Mouse (Mus musculus): ENCODE measurements around the gene Grik5.

Grik5 gene

DNA sequence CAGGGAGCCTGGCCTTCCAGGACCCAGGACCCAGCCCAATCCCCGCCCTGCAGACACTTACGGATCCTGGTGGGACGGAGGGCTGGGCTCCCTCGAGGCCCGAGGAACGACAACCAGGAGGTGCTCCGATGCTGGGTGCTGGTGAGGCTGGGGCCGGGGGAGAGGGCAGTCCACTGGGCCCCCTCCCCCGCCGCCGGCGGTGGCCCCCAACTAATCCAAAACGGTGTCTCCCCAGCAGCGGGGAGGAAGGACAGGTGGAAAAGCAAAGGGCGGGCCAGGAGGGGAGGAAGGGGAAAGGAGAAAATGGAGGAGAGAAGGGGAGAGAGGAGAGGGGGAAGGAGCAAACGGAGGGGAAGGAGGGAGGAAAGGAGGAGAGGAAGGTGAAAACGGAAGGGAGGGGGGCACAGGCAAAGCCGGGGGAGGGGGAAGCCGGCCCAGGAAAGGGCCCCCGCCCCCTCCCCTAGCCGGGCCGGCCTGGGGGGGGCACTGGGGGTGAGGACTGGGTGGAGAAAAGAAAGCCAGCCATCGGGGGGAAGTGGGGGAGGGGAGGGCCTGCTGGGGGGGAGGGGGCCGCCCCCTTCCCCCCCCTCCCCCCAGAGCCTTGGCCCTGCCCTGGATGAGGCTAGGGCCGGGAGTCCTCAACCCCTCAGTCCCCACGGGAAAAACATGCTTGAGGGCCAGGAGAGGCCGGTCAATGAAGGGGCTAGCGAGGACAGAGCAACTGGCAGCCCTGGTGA is at the start of gene Grik5, which contains the start of gene Zfp574:
Gene Grik5 (minus strand): TSS at position 368 of the 737 bp plus-strand sequence.
Gene Zfp574 (plus strand): TSS at position 589 of the 737 bp plus-strand sequence.
- DNase-seq (ENCODE audit: low spot score), result no peak

DNA sequence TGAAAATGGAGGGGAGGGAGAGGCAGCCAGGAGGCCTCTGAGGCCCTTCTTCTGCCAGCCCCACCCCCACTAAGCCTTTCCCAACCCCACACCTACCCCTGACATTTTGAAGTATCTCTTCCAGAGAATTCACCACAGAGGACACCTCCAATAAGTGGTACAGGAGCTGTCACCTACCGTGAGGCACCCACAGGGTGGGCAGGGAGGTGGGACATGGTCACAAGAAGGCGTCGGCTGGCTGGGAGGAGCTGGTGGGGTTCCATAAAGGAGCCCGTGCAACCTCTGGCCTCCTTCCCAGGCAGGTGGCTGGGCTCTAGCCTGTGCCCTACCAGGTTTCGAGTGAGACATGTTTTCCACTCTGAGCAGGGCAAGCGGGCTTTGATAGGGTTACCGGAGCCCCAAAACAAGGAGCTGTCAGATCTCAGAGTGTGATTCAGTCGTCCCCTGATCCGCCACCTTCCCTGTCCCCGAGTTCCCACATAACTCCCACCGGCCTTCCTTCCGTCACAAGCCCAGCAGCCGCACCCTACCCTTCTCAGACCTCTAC is 49.2 kb upstream of the Grik5 start:
- no peak for DNase-seq (ENCODE audit: low spot score)

DNA sequence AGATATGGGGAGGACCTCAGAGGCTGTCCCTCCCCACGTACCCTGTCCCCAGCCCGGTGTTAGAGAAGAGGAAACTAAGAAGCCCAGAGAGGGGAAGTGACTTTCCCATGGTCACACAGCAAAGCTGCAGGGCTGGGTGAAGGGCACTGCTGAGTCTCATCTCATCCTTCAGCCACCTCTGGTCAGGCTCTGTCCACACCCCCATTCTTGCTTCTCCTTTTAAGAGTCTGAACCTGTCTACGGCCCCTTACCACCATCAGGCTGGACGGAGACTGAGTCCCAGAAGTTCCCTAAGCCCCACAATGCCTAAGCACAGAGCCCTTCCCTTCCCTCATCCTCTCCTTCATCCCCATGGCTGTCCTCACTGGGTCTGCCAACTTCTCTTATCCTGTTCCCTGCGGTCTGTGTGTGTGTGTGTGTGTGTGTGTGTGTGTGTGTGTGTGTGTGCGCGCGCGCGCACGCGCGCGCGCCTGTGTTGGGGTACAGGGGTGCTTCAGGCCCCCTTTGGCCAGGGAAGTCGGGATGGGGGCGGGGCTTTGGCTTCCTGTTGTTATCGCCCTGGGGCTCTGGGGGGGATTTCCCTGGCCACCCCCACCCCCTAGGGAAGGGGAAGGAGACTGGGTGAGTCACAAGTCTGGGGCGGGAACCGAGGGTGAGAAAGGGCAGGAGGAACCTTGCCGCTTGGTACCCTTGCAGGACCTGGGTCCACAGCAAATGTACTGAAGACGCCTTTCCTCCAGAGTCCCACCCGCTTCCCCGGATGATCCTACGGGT is 48.1 kb upstream of the Grik5 start:
- DNase-seq (ENCODE audit: low spot score), result no peak

DNA sequence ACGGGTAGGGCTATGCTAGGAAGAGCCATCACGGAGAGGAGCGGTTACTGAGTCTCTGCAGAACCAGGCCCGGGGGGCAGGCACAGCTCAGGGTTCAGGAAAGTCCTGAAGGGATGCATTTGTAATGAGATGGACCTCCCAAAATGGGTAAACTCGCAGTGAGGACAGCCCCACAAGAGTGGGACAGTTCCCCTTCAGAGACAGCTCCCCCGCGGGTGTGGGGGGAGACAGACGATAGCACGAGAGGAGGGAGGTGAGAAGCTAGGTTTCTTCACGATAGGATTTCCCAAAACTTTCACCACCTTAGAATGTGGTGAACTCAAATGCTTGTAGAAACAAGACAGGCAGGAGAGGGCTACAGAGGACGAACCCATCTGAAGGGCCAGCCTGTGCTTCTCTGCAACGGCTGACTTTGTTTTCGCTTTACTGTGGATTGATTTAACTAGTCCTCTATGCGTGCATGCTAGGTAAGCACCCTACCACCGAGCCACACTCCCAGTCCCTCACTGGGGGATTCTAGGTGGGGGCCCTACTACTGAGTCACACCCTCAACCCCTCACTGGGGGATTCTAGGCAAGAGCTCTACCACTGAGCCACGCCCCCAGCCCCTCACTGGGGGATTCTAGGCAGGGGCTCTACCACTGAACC is 40.9 kb upstream of the Grik5 start:
- DNase-seq (ENCODE audit: low spot score), result no peak

DNA sequence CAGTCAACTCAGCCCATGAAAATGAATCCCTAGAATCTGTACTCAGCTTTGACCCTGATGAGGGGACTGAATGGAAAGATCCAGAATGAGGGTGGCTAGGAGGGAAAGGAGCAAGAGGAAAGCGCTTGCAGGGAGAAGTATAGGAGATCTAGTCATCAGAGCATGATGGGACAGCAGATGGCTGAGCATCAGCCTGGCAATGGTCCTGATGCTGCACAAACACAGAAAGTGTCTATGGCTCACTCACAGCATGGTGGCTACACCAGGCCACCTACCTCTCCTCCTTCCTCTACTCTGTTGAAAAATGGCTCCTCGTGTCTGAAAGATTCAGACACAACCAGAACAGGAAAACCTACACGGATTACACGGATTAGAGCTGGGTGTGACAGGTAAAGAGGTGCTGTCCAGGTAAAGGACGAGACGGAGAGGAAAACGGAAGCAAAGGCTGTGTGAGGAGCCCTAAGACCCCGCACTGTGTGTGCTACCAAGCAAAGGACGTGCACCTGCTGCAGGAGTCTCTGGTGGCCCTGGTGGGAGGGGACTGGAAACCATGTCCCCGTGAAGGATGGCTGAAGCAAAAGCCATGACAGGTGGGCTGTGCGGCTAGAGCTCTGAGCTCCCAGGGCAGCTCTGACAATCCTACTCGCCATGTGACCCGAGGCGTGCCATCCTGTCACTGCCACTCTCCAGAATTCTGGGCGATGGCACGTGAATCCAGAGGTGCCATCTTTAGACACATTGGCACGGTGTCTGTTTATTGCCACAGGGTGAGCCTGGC is 40.2 kb upstream of the Grik5 start:
- DNase-seq (ENCODE audit: low spot score), result peak; percentile 35

DNA sequence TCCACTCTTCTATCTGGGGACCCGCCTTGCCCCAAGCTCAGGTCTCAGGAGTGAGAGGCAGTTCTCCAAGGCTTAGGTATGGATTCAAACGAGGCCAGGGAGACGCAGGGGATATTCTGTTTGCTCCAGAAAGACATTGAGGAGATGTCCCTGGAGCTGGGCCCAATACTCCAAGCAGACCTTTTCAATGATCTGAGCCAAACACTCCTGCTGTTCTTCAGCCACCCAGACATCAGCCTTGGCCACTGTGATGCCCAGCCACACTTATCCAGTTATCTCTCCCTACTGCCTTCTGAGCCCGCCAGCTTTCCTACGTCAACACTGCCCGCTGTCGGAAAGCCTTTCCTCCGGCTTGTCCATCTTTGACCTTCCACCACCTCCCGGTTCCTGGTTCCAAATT is 38.2 kb upstream of the Grik5 start:
- DNase-seq (ENCODE audit: low spot score), result no peak

DNA sequence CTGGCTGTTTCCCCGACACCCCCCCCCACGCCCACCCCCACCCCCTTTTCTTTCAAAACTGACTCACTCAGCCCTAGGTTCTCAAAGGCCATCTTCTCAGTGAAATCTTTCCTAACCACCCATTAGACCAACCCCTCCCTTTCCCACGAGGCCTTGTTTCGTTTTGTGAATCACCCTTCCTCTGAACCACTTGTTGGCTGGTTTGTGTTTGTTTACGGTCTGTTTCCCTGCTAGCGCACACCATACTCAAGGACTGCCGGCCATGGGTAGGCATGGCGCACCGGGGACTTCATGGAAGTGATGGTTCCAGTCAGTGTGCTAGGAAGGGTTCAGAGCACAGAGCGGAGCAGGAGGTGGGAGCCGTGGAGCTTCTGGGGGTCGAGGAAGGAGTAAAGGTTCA is 37.2 kb upstream of the Grik5 start:
- DNase-seq (ENCODE audit: low spot score), result no peak

DNA sequence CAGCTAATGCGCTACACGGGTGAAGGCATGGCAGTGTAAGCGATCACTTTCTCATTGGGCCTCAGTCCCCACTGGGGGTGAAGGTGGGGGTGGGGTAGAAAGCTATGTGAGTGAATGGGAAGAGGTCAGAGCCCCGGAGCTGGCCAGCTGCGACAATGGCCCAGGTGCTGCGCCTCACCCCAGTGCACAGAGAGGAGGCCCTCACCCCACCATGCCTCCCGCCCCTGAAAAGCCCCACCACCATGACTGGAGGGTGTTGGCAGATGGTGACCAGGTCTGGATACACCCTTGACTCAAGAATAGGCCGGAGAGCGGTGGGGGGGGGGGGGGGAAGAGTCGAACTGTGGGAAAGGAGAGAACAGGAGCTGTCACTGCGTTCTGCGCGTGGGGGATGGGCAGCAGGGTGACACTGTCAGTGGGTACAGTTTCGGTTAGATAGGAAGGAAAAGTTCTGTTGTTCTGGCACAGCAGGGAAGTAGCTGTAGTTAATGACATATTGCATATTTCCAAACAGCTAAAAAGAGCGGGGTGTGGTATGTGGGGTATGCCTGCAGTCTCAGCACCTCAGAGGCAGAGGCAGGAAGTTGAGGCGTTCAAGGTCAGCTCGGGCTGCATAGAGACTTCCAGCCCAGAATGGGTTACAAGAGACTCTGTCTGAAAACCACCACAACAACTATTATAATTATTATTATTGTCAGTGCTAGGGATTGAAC is 34.8 kb upstream of the Grik5 start:
- DNase-seq (ENCODE audit: low spot score), result no peak

DNA sequence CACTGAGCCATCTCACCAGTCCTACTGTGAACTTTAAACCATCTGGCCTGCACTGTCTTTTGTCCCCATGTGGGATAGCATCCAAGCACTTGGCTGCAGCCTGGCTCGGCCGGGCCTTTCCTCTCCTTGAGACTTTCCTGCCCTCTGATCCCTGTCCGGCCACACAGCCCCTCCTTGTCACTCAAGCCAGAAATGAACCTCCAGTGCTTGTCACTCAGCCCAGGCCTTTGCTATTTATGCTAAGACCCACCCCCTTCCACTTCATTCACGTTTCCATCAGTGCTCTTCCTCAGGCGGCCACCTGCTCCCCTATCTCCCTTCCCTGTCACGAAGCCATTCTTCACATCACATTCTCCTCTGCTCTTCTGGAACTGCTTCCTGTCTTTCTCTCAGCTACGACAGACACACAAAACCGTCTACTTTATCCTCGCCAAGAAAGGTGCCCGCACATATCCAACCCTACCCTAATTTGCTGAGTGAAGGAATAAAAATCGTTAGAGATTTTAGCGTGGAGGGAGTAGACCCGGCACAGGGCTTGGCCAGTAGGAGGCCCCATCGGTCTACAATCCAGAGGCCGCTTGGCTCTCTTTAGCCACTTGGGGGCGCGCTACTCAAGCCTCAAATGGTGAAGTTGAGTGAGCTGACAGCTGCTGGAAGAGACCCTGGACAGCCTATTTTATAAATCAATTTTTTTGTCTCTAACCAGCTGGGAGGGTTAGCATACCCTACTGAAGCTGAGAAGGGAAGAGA is 33.4 kb upstream of the Grik5 start:
- DNase-seq (ENCODE audit: low spot score), result peak; percentile 81

DNA sequence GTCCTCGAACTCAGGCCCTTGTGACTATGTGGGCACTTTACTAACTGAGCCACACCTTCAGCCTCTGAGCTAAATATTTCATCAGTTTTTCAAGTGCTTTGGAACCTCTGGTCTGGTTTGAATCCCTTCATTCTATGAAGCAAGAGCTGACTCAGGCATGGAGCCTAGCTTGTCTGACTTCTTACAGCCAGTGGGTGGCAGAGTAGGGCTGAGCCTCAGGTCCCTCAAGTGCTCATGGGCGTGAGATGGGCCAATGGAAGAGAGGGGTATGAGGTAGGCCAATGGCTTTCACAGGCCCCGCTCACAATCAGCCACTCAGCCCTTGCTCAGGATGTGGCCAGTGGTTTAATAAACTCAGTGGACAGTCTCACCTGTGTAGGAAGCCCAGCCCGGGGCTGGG is 27.4 kb upstream of the Grik5 start:
- no peak for DNase-seq (ENCODE audit: low spot score)

DNA sequence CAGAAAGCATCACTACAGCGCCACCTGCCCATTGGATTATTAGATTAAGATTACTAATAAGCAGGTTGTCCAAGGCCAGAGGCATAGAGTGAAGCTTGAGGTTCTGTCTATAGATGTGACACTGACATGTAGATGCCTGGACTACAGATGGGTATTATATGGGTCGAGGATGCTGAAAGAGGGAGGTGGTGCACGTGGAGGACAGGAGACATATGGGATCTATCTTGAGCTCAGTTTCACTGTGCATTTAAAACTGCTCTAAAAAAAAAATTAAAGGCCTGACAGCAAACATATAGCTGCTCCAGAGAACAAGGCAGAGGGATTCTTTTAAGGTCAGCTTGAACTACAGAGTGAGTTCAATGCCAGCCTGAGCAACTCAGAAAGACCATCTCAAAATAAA is 26.0 kb upstream of the Grik5 start:
- DNase-seq (ENCODE audit: low spot score), result no peak

DNA sequence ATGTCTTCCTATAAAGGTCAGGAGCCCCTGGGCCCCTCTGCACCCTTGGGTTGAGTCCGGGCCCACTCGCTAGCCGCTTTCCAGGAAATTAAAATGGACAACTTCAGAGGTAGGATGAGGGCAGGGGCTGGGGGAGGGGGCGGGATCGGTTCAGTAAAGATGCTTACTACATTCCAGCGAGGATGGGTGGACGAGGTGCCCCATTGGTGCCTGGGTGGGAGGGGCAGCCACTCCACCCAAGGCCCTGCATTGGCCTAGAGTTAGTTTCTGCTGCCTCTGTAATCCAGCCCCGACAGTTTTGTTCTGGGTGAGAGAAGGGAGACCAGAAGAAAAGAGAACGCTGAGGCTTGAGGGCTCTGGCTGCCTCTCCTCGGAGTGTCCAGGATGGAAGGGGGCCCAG is 17.7 kb upstream of the Grik5 start:
- no peak for DNase-seq (ENCODE audit: low spot score)

DNA sequence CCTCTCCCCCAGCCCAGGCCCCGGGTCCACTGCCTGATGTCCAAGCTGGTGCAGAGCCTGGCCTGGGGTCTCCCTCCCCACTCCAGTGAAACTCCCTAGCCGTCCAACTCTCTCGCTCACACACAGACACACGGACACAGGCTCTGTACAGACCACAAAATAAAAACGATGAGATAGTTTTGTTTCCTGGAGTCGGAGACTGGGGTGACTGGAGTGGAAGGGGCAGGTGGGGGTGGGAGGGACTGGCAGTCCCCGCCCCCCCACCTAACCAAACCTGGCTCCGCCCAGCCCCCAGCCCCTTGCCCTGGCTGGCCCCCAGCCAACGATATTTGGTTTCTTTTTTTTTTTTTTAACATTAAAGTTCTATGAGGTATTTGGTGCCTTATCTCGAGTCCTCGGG is 16.8 kb upstream of the Grik5 start:
- no peak for DNase-seq (ENCODE audit: low spot score)

DNA sequence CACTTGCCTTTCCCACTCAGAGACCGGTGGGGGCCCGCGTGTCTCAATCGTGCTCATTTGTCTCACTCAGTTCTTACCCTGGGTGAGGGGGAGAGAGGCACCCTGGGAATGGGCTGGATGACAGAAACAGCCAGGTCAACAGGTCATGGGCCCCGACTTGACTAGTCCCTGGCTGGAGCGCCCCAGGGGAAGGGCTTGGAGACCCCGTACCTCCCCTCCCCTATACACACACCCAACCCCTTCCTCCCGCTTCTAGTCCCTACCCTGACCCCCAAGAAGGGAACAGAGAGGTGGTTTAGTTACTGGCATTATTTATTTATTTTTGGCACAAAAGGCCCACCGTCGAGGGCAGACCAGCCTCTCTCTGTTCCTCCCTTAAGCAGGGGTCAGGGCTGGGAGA is 16.4 kb upstream of the Grik5 start:
- DNase-seq (ENCODE audit: low spot score), result no peak

DNA sequence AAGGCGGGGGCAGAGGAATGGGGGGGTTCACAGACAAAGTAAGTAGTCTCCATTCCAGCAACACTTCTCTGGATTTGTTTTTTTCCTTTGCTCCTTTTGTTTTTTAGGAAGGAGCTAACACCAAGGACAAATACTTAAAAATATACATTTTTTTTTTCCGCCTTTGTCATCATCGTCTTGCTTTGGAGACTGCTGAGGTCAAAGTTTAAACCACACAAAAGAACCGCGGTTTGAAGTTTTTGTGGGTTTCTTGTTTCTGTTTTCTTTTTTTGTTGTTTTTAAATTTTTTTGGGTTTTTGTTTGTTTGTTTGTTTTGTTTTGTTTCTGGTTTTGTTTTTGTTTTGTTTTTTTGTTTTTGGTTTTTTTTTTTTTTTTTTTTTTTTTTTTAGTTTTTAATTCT is 15.8 kb upstream of the Grik5 start:
- DNase-seq (ENCODE audit: low spot score), result no peak

DNA sequence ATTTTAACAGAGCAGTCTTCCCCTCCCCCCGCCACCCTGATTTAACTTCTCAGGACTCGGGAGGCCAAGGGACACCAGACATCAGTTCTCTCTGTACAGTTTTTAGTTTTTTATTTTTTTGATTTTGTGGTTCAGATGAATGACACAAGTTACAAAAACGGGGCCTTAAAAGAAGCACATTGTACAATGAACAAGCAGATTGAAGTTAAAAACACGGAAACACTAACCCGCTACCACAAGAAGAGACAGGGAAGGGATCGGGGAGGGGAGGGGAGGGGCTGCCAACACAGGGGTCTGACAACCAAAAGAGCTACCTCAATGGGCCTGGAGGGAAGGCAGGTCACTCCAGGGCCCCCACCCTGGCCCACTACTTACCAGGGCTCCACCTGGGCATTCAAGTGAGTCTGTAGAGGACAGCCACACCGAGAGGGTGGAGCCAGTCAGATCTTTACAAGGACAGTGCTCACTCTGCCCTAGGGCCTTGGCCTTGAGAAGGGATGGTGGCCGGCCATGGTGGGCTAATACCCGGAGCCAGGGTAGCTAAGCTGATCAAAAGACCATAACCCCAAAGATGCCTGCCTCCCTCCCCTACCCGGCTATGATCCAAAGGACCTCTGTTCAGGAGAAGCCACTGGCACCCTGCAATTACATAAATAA is 15.2 kb upstream of the Grik5 start:
- DNase-seq (ENCODE audit: low spot score), result no peak

DNA sequence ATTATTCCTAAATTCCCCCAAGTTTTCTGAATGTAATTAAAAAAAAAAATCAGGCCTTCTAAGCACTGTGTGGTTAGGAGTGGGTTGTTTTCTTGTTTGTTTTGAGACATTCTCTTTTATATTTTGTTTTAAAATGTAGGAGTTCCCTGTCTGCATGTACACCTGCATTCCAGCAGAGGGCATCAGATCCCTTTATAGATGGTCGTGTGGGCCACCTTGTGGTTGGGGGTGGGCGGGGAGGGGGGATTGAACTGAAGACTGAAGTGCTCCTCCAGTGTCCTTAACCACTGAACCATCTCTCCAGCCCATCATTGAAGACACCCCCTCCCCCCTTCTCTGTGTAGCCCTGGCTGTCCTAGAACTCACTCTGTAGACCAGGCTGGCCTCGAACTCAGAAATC is 14.5 kb upstream of the Grik5 start:
- DNase-seq (ENCODE audit: low spot score), result no peak

DNA sequence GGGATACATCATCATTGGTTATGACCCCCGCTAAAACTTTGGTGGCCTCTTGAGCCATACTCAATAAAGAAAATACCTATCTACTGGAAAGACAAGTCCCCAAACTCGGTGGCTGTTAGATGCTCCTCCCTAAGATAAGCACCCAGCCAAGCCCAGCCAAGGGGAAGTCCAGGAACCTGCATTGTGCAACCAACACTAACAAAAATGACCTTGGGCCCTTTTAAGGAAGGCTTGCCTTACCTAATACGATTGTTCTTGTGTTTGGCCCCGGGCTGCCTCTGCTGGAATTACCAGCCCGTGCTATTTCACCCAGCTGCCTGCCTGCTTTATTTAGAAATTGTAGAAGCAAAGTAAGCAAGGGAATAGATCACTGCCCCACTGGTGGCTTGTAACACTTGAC is 12.5 kb upstream of the Grik5 start:
- no peak for DNase-seq (ENCODE audit: low spot score)

DNA sequence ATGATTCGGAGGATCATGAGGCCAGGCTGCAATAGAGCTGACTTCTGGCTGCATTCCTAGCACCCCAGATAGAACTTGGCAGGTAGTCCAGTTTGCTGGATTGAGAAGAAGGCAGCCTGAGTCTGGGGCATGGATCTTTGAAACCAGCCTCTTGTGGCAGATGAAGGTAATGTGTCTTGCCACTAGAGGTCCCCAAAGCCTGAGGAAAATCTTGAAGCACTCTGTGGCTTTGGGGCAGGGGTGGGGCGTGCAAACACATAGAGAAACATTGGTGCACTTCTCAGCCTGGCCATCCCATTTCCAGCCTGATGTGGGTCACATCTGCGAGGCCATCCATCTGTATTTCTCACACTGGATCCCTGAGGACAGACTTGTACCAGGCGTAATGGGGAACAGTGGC is 10.4 kb upstream of the Grik5 start:
- DNase-seq (ENCODE audit: low spot score), result no peak

DNA sequence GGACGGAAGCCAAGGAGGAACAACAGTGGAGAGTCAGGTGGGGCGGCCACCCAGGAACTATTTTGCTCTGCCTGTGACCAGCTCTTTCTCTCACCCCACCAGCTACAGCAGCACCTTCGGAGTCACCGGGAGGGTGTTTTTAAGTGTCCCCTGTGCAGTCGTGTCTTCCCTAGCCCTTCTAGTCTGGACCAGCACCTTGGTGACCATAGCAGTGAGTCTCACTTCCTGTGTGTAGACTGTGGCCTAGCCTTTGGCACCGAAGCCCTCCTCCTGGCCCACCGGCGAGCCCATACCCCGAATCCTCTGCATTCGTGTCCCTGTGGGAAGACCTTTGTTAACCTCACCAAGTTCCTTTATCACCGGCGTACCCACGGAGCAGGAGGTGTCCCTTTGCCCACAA is 8.3 kb upstream of the Grik5 start:
- DNase-seq (ENCODE audit: low spot score), result no peak

Measured in layer of hippocampus, adult 9-10 months (tissue).